Mouse (Mus musculus): ENCODE results near the gene Grin2c.

The Grin2c gene

DNA sequence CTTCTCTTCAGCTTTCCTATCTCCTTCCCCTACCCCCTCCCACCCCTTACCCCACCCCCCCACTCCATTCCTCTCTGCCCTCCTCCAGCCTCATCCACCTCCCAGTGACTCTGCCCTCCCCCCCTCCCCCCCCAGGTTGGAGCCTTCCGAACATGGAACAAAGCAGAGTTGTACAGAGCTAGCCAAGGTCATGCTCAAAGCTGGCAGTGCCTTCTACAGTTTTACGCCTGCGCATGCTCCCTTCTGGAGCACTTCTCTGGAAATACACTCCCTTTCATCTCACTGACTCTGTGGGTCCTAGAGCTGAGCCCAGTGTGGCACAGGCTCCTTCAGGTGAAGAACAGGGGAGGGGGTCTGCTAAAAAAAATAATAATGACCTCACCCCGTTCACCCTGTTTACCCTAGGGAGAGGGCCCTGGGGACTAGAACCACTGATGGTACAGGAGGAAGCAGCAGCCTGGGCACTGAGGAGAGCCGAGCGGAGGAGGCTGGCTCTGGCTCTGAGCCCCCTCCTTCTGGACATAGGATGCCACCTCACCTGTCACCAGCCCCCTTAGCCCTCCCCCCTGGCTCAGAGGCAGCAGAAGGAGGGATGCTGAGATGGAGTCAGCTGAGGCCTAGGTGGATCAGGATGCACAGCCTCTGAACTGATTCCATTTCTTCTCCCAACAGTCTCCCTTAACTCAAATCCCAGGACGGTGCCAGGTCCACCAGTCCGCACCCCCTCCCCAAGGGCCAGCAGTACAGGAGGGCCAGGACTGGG, 15.9 kb upstream of the Grin2c start:
- DNase-seq = no peak

DNA sequence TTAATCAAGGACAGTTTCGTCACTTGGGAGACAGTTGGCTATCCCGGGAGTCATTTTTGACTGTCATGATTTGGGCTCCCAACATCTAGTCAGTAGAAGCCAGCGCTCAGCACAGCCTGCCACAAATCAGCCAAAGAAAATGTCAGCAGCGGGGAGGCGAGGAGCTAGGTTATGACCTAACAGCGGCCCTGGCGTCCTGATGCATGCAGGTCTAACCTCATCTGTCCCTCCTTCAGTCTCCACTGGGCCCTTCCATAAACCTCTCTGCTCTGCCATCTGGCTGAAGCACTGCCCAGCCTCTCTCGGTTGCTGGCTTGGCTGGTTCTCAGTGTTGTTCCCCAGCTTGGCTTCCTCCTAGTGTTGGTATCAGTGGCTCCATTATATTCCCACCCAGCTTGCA, 15.3 kb upstream of the Grin2c start:
- no peak for DNase-seq

DNA sequence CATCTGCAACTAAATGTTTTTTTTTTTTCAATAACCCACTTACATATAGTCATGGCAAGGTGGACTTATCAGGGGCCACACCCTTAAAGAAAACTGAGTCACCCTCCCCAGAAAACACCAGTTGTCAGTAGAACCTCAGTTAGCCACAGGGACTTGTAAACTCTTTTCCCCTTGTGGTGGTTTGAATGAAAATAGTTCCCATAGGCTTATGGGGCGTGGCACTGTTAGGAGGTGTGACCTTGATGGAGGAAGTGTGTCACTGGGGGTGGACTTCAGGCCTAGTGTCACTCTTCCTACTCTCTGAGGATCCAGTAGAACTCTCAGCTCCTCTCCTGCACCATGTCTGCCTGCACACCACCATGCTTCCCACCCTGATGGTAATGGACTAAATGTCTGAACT, 12.7 kb upstream of the Grin2c start:
- no peak for DNase-seq

DNA sequence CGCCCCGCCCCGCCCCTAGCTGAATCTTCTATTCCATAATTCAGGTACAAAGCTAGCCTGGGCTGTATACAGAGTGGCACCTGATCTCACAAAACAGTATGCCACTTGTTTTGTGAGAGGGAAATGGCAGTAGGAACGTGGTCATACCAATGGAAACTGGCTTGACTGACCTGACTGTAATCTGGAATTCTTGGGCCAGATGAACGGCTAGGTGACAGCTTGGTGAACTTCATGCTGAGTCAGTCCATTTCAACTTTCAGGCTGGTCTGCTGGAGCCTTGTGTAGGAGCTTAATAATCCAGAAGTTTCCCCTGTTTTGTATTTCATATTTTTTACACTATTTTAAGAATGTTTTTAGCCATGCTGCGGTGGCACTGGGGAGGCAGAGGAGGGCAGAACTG, 11.1 kb upstream of the Grin2c start:
- DNase-seq = no peak

DNA sequence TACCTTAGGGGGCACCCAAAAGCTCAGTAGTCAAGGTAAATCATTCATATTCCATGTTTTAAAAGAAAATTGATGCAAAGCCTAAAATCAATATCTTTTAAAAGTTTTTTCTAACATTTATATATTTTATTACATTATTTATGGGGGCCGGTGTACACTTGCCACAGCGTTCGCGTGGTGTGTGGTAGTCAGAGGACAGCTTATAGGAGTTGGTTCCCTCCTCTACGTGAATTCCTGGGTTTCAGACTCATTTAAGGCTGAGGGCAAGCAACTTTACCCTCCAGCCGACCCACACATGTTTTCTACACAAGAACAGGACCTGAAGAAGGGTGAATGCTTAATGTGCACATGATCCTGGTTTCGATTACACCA, 10.5 kb upstream of the Grin2c start:
- no peak for DNase-seq

DNA sequence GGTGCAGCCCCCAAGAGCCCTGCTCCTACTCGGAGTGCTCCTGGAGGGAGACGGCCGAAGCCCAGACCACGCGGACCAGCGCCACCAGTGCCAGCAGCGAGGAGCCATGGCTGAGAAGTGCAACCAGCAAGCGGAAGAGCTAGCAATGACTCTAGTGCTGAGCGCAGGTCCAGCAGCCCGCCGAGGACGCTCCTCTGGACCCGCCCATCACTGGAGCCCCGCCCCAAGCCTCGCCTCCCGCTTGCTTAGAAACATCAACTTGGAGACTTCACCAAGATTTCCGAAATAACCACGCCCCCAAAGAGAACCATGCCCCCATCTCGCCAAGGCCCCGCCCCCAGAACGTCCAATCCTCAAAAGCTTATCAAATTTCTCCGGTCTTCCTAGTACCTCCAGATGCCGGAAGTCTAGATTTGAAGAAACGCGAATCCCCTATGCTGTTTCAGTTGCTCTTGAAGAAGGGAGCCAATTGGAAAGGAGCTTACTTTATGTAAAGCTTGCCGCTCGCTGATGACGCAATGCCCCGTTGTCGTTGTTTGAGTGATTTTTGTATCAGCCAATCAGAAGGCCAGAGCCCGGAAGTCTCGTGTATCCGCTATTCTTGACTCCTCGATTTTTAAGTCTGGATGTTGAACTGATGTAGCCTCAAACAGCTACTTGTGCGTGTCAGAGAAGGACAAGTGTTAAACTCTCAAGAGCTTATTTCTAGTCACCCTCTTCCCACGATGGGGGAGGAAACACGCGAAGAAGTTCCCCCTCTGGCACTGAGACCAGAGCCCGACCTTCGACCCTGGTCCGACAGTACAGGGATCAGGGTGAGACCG, 9.9 kb upstream of the Grin2c start, which contains the start of gene Fdxr:
TSS of gene Fdxr (minus strand) at position 271 of the 824 bp plus-strand sequence.
- DNase-seq = peak; percentile 99

DNA sequence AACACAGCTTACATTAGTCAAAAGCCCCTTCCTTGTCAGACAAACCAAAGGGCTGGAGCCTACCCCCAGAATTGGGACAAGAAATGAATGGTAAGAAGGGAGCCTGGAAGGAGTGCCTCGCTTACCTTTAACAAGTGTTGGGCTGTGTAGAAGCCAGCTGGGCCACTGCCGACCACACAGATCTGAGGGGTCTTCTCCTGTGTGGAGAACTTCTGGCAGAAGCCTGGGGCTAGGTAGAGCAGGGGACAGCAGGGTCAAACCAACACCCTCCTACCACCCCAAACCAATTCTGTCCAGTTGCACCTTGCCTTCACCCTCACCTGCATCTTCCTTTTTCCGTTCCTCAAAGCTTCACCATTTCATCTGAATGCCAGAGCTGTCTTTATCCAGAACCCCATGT, 8.9 kb upstream of the Grin2c start:
- DNase-seq = no peak

GRCm38 (mm10) chr11:115275509-115275908, 8.5 kb upstream of the Grin2c start:
- no peak for DNase-seq

DNA sequence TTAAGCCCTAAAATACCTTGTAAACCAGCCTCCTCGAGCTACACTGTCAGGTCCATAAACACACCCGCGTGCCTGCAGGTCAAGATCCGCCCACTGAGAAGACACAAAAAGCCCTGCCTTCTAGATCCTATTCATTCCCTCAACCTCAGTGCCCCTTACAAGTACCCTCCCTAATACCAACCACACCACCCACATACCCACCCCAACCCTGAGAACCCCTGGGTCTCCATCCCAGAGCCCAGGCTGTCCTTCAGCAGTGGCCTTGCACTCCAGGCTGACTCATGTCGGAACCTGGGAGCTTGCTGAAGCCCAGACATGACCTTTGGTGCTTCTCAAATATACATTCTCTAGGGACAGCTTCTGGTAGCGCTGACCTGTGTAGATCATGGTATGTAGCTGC, 7.7 kb upstream of the Grin2c start:
- DNase-seq = no peak

GRCm38 (mm10) chr11:115274178-115274577, 7.1 kb upstream of the Grin2c start:
- no peak for DNase-seq

- DNase-seq = no peak
Observed at GRCm38 (mm10) chr11:115273735-115274134, 6.7 kb upstream of the Grin2c start.

- no peak for DNase-seq
Observed at GRCm38 (mm10) chr11:115272894-115273498, 6.0 kb upstream of the Grin2c start.

GRCm38 (mm10) chr11:115271481-115271880, 4.4 kb upstream of the Grin2c start:
- DNase-seq = no peak

DNA sequence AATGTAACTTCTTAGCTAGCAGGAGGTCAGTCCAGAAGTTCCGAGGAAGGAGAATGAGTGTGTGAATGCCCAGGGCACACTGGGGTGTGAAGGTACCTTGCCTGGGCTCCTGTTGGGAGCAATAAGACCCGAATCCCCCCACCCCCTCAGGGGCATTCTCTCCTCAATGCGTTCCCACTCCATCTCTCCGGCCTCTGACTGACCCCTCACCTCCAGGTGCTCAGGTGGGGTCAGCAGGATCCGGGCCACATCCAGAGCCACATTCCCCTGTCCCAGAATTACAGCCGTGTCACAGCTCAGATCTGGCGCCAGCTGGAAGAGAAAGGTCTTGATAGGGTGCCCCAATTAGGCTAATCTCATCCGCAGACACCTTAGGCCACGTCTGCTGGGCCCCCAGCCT, 4.0 kb upstream of the Grin2c start:
- no peak for DNase-seq

GRCm38 (mm10) chr11:115270148-115270861, 3.3 kb upstream of the Grin2c start:
- peak; percentile 79 to 82 for DNase-seq

- no peak for DNase-seq
Observed at GRCm38 (mm10) chr11:115269330-115270066, 2.5 kb upstream of the Grin2c start.

GRCm38 (mm10) chr11:115267958-115268357, 915 bp upstream of the Grin2c start:
- DNase-seq = no peak

- no peak for DNase-seq
Observed at GRCm38 (mm10) chr11:115266400-115266778, 654 bp downstream of the Grin2c start.

GRCm38 (mm10) chr11:115265771-115266399, 1.2 kb downstream of the Grin2c start:
- no peak for DNase-seq

- DNase-seq = no peak
Observed at GRCm38 (mm10) chr11:115264862-115265668, 2.0 kb downstream of the Grin2c start.

Measured in kidney, postnatal 25 days (tissue).